Mouse (Mus musculus) liver, postnatal 0 days (tissue): ENCODE measurements around the gene Gm8251. TPM values are rescaled to one million over a fixed set of nuclear protein-coding genes. Genes with fewer than 3 reads are reported as not detected.
"Not testable (repeated sequence)": the region's sequence is repeated elsewhere in the genome, so short reads cannot be mapped to it uniquely, and the experiment has no call there.

Experiments used
- ATAC-seq: fragments of 200-750 bp; cut with Nextera tagmentation; 2 replicates; pipeline ENCODE4 v1.8.0; 2017; ENCODE audit warnings: mild to moderate bottlenecking, moderate library complexity
- DNase-seq: peaks from one replicate; pipeline ENCODE4 v3.0.0-alpha.2; 2016
- H3K27ac ChIP-seq: fragments of 300-500 bp; sonication (generic); 2 replicates; pipeline ENCODE4 v1.5.1; 2014; ENCODE audit warnings: antibody characterized with exemption, moderate library complexity, mild to moderate bottlenecking, low read depth
- H3K27me3 ChIP-seq: fragments of 300-500 bp; sonication (generic); 2 replicates; pipeline ENCODE4 v1.6.1; 2014; ENCODE audit warnings: low read length, control low read depth, mixed read lengths; ENCODE audit not compliant: insufficient read depth
- H3K36me3 ChIP-seq: fragments of 300-500 bp; sonication (generic); replicated peaks from 2 replicates; pipeline ENCODE4 v1.6.1; 2014; ENCODE audit warnings: mild to moderate bottlenecking, control low read depth, low read length, moderate library complexity, mixed read lengths; ENCODE audit not compliant: insufficient read depth
- H3K4me1 ChIP-seq: fragments of 300-500 bp; sonication (generic); 2 replicates; pipeline ENCODE4 v1.6.1; 2014; ENCODE audit warnings: antibody characterized with exemption, mild to moderate bottlenecking, control low read depth; ENCODE audit not compliant: insufficient read depth
- H3K4me2 ChIP-seq: fragments of 300-500 bp; sonication (generic); 2 replicates; pipeline ENCODE4 v1.6.1; 2014; ENCODE audit warnings: low read depth, mild to moderate bottlenecking, low read length, moderate library complexity, mixed read lengths
- H3K4me3 ChIP-seq: fragments of 300-500 bp; sonication (generic); 2 replicates; pipeline ENCODE4 v1.5.1; 2014; ENCODE audit warnings: low read depth, low read length
- H3K9ac ChIP-seq: fragments of 300-500 bp; sonication (generic); replicated peaks from 2 replicates; pipeline ENCODE4 v1.6.1; 2014; ENCODE audit warnings: mild to moderate bottlenecking, moderate library complexity
- H3K9me3 ChIP-seq: fragments of 300-500 bp; sonication (generic); 2 replicates; pipeline ENCODE4 v1.6.1; 2016; ENCODE audit warnings: mild to moderate bottlenecking, control low read depth, low read length, mixed read lengths
- CTCF ChIP-seq: sonication (generic); IDR thresholded peaks from 2 replicates; pipeline ENCODE4 v1.5.1; 2016; ENCODE audit warnings: antibody characterized with exemption, low read depth
- EP300 ChIP-seq: IDR thresholded peaks from 2 replicates; pipeline ENCODE4 v1.6.1; 2016; ENCODE audit warnings: antibody characterized with exemption, low read depth, mild to moderate bottlenecking
- WGBS: fragments of 180-500 bp; shearing (Covaris S2); extraction: QIAGEN DNeasy Blood & Tissue Kit; methylation state at CpG from one replicate; pipeline ENCODE4 v1.1.7; 2014; ENCODE audit not compliant: insufficient replicate concordance; 5-methylcytosine and 5-hydroxymethylcytosine counted together
- polyA plus RNA-seq: library from polyadenylated mRNA; unstranded; fragments of >200 nt; fragmentation: Nextera tagmentation; extraction: Ambion mirVana; gene quantifications from 2 replicates; pipeline ENCODE4 v1.2.1, GENCODE M21; 2015

Gene Gm8251
- polyA plus RNA-seq, 1 experiment from 2014 or later = 0.04 TPM

GRCm38 (mm10) chr1:44057805-44058204 is 3.9 kb downstream of the Gm8251 start:
- TF ChIP-seq CTCF (no peak), EP300 (no peak)
- 69% methylated on average over 3 of the region's 3 CpGs for WGBS
- Histone ChIP-seq H3K4me3 (no peak overlapping the region), H3K27me3 (no peaks in the 10 kb centered on the region), H3K9ac (no peak overlapping the region), H3K27ac (no peak overlapping the region), H3K36me3 (no peaks in the 10 kb centered on the region), H3K4me1 (no peaks in the 10 kb centered on the region), H3K4me2 (no peak overlapping the region), H3K9me3 (no peaks in the 10 kb centered on the region)
- ATAC-seq (no peak), DNase-seq (no peak)

- ATAC-seq (no peak), DNase-seq (no peak)
- TF ChIP-seq EP300 (no peak), CTCF (no peak)
- Histone ChIP-seq H3K9ac (no peak overlapping the region), H3K4me2 (no peak overlapping the region), H3K9me3 (no peaks in the 10 kb centered on the region), H3K36me3 (no peaks in the 10 kb centered on the region), H3K27ac (no peak overlapping the region), H3K27me3 (no peaks in the 10 kb centered on the region), H3K4me1 (peaks cover 4% of the 10 kb centered on the region), H3K4me3 (no peak overlapping the region)
- 79% methylated on average over 2 of the region's 2 CpGs for WGBS
These were observed 15.2 kb downstream of the Gm8251 start for GRCm38 (mm10) chr1:44046556-44046955.

DNA sequence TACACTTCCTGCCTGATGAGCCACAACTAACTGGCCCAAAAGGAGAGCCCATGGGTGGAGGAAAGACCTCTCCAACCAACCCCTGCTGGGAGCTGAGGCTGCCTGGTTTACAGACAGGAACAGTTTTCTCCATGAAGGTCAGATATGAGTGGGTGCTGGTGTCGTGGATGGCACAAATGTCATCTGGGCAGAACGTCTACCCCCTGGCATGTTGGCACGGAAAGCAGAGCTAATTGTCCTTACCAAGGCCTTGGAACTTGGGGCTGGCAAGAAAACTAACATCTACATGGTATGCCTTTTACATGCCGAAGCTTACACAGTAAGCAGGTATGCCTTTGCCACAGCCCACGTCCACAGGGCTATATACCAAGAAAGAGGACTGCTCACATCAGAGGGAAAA is 16.0 kb downstream of the Gm8251 start:
- H3K4me3 ChIP-seq, H3K27me3 ChIP-seq, H3K27ac ChIP-seq, H3K9me3 ChIP-seq, H3K4me2 ChIP-seq, H3K4me1 ChIP-seq, H3K9ac ChIP-seq, H3K36me3 ChIP-seq, DNase-seq, ATAC-seq: not testable (repeated sequence)
- WGBS = 70% methylated on average over 5 of the region's 5 CpGs

DNA sequence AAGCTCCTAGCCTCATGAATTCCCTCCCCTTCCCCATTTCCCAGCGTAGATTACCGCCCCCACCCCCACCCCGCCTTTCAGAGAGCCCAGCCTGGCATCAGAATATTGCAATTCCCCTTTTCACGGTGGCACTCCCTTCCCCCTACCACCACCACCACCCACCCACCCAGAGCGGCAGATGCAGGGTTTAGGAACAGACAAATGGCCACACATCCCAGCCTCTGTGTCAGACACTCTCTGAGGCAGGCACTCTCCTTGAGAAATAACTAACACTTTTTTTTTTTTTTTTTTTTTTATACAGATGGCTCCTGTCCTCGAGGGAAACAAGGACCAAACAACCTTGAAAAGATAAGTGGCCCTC is 19.2 kb downstream of the Gm8251 start:
- DNase-seq = no peak
- H3K9ac ChIP-seq = peak overlapping the region; percentile 42; the same call in 1 of the 2 replicates

GRCm38 (mm10) chr1:44041797-44042554 is 19.8 kb downstream of the Gm8251 start:
- peak overlapping the region; percentile 51 for H3K4me3 ChIP-seq
- no peaks in the 10 kb centered on the region for H3K9me3 ChIP-seq
- DNase-seq (peak; percentile 56), ATAC-seq (peak; percentile 64)
- H3K36me3 ChIP-seq = no peaks in the 10 kb centered on the region
- no peak overlapping the region for H3K27ac ChIP-seq
- TF ChIP-seq EP300 (no peak), CTCF (peak; percentile 86)
- H3K4me2 ChIP-seq = peak overlapping the region; percentile 75
- H3K9ac ChIP-seq = peak overlapping the region; percentile 42; the same call in 1 of the 2 replicates
- H3K27me3 ChIP-seq = no peaks in the 10 kb centered on the region
- peaks cover 4% of the 10 kb centered on the region for H3K4me1 ChIP-seq
- WGBS = 2% methylated on average over 17 of the region's 17 CpGs

More for the DNA sequence above, 19.2 kb downstream of the Gm8251 start:
- Histone ChIP-seq H3K4me2 (peak overlapping the region; percentile 75), H3K27ac (no peak overlapping the region), H3K9me3 (no peaks in the 10 kb centered on the region), H3K27me3 (no peaks in the 10 kb centered on the region), H3K4me1 (peaks cover 4% of the 10 kb centered on the region), H3K36me3 (no peaks in the 10 kb centered on the region), H3K4me3 (peak overlapping the region; percentile 51)
- 5% methylated on average over 6 of the region's 6 CpGs for WGBS
- no peak for TF ChIP-seq EP300
- ATAC-seq = peak; percentile 5; the same call in 1 of the 2 replicates

GRCm38 (mm10) chr1:44032948-44033347 is 28.8 kb downstream of the Gm8251 start:
- Histone ChIP-seq H3K9ac (no peak overlapping the region), H3K27ac (no peak overlapping the region), H3K4me1 (no peaks in the 10 kb centered on the region), H3K9me3 (no peaks in the 10 kb centered on the region), H3K4me3 (no peak overlapping the region), H3K36me3 (no peaks in the 10 kb centered on the region), H3K27me3 (no peaks in the 10 kb centered on the region), H3K4me2 (no peak overlapping the region)
- ATAC-seq (no peak), DNase-seq (no peak)
- 81% methylated on average over 5 of the region's 5 CpGs for WGBS
- TF ChIP-seq EP300 = no peak
